Mouse (Mus musculus) adipocyte (in vitro differentiated cells): Measurements from ENCODE around the gene Stim1.
"Not testable (repeated sequence)": the region's sequence is repeated elsewhere in the genome, so short reads cannot be mapped to it uniquely, and the experiment has no call there.

Experiments
- DNase-seq: peaks from one replicate; pipeline ENCODE4 v3.0.0-alpha.2; 2016; ENCODE audit warnings: low spot score

Gene Stim1

GRCm38 (mm10) chr7:102442432-102442831, 174.8 kb downstream of the Stim1 start:
- no peak for DNase-seq

DNA sequence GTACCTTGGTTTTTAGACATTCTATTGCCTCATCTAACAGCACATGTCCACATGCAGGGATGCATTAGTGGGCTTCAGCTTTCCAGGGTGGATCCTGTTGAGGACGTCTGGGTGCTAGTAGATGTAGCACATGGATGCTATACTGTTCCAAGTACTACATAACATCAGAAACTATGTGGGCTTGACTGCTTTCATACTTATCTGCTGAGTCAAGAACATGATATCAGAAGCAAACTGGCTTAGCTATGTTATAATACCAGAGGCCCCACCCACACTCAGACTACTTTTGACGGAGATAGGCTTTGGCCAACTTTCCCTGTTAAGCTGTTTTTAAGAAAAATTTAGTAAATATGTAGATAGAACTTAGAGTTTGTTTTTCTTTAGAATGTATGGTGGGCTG, 176.7 kb downstream of the Stim1 start:
- DNase-seq = no peak

DNA sequence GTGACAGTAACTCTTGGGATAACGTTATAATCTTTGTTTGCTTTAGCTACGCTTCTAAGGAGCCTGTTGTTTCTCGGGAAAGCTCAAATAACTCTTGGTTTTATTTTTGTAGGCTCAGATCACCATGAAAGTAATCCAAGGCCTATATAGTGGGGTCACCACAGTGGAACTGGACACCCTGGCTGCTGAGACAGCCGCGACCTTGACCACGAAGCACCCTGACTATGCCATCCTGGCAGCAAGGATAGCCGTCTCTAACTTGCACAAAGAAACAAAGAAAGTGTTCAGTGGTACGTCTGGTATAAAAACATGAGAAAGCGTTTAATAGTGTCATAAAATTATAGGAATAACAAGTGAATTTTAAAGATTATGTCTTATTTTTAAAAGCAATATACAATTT, 178.8 kb downstream of the Stim1 start:
- no peak for DNase-seq

GRCm38 (mm10) chr7:102458618-102459380, 191.2 kb downstream of the Stim1 start:
- DNase-seq = no peak

- no peak for DNase-seq
These were observed 200.0 kb downstream of the Stim1 start for GRCm38 (mm10) chr7:102467566-102467965.

- DNase-seq = no peak
These were observed 205.1 kb downstream of the Stim1 start for GRCm38 (mm10) chr7:102472675-102473074.

- no peak for DNase-seq
These were observed 209.0 kb downstream of the Stim1 start for GRCm38 (mm10) chr7:102476601-102477000.

- DNase-seq = no peak
These were observed 209.8 kb downstream of the Stim1 start for GRCm38 (mm10) chr7:102477377-102477776.

DNA sequence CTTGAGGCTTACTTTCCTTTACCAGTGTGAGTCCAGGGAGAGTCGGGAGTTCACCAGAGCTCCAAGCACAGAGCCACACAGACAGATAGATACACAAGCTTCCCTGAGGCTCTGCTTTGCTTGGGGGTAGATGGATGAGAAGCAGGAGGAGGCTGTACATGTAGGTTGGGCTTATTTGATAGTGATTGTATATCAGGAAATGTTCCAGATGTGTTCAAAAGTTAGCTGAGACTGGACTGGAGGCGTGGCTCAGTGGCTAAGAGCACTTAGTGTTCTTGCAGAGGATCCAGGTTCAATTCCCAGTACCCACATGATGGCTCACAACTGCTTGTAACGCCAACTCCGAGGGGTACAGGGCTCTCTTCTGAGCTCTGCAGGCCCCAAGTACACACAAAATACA, 210.8 kb downstream of the Stim1 start:
- DNase-seq = no peak

DNA sequence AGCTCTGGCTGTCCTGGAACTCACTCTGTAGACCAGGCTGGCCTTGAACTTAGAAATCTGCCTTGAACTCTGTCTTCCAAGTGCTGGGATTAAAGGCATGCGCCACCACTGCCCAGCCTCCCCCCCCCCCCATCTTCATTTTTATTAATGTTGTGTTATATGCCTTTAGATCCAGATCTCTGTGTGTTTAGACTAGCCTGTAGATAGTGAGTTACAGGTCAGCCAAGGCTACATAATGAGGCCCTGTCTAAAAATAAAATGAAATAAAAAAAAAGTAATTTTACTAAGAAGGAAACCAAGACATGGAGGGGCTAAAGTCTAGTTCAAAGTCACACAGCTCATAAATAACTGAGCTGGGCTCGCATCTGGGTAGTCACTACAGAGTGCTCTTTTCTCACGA, 211.3 kb downstream of the Stim1 start:
- no peak for DNase-seq

DNA sequence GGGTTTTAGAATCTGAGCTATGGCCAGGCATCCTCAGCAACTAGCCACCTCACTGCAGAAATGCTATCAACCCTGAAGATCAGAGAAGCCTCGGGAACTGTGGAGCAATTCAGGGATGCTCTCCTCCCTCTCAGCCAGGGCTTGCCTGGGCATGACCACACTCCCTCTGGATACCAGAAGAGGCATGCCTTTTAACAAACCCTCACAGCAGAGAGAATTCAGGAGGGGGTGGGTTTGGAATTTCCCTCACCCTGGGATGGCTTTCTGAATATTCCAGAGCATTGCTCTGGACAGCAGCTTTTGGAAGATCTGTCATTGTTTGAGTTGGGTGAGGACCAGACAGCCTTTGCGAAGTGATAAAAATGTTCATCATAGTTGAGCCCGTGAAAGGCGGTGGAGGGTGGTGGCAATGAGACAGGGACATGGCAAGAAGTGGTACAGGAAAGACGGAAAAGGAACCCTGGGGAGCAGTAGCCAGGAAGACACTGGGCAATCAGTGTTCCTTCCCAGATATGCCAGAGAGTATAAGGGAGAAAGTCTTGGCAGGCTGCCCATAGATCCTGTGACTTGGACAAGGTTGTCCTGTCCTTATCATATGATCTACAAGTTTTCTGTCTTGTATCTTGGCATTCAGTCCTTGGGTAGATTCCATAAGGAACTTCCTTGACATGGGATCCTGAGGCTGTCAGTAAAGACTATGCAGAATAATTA, 211.9 kb downstream of the Stim1 start:
- DNase-seq = peak; percentile 69

DNA sequence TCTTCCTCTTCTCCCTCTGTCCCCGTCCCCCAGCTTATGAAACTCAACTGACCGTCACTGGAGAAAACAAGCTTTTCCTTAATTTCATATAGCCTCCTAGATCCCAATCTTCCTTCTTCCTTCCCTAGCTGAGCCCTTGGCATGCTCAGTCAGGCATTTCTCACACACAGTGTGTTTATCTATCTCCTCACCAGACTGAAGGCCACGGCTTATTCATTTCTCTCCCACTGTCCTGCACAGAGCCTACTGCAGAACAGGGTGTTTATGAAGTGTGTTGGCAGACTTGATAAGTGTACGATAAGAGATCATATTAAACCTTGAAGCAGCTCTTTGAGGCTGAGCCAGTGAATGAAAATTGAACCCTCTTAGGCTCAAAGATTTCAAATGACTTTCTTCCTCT, 213.2 kb downstream of the Stim1 start:
- no peak for DNase-seq

- no peak for DNase-seq
These were observed 214.0 kb downstream of the Stim1 start, which contains the start of gene Olfr543 for GRCm38 (mm10) chr7:102481579-102481978. Gene Olfr543 (minus strand): TSS chr7:102481679.

DNA sequence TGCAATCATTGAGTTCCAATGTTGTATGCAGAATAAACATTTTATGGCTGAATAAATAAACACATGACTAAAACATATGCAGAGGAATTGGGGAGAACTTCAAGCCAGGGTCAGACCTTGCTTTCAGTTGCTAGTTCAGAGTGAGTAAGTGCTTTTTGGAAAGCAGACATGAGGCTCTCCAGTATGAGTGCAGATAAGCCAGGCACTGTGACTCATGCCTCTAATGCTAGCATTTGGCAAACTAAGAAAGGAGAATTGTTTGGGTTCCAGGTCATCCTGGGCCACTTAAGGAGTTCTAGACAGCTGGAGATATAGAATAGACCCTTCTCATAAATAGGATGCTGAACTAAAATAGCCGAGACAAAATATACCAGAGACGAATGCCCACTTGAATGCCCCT, 216.1 kb downstream of the Stim1 start:
- DNase-seq = no peak

- DNase-seq = not testable (repeated sequence)
These were observed 217.2 kb downstream of the Stim1 start for GRCm38 (mm10) chr7:102484766-102485165.

DNA sequence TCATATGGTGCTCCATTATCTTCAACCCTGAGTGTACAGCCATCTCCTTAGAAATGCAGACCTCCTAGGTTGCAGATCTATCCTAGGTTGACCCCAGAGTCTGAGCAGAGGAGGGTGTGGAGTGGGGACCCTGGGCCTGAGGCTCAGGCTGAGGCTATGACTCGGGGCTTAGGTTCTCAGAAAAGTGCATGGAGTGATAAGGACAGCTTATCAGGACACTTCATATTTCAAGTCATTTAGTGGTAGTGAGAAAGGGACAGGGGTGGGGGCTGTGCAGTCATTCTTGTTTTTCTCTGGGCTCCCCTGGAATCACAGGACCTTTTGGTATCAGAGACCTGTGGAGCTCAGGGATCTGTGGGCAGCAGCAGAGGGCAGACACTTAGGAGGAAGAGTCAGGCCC, 218.5 kb downstream of the Stim1 start:
- no peak for DNase-seq
